Mouse (Mus musculus): ENCODE data around the gene Gm5294.

GRCm38 (mm10) chr5:138819780-138820179 lies at the start of gene Gm5294:
- no peak for TF ChIP-seq POLR2A (IDR thresholded peaks at IDR 0.05; ENCODE audit: low read depth, low read length)
- no peak for TF ChIP-seq CTCF (IDR thresholded peaks at IDR 0.05; ENCODE audit: borderline replicate concordance, insufficient read depth, low read length)
